Mouse (Mus musculus) B cell, adult (primary cell): Measurements from ENCODE around the gene Gm21834. TPM values are rescaled to one million over a fixed set of nuclear protein-coding genes. Genes with fewer than 3 reads are reported as not detected.

Experiments used
- total RNA-seq: library from RNA; stranded (reverse); gene quantifications from 4 replicates; pipeline ENCODE4 v1.2.4, GENCODE M21; 2023; ENCODE audit not compliant: inconsistent age

Gm21834 gene
- total RNA-seq = not detected in 4 replicates

DNA sequence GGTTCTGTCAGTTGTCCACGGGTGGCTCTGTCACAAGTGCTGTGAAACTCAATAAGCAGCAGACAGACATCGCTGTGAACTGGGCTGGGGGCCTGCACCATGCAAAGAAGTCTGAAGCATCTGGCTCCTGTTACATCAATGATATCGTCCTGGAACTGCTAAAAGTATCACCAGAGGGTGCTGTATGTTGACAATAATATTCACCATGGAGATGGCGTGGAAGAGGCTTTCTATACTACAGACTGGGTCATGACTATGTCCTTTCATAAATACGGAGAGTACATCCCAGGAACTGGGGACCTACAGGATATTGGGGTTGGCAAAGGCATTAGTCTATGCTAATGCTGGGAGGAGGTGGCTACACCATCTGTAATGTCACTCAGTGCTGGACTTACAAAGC is at the start of gene Gm21834:
Gm21834 (minus strand) TSS at position 101 of the 400 bp plus-strand sequence.

DNA sequence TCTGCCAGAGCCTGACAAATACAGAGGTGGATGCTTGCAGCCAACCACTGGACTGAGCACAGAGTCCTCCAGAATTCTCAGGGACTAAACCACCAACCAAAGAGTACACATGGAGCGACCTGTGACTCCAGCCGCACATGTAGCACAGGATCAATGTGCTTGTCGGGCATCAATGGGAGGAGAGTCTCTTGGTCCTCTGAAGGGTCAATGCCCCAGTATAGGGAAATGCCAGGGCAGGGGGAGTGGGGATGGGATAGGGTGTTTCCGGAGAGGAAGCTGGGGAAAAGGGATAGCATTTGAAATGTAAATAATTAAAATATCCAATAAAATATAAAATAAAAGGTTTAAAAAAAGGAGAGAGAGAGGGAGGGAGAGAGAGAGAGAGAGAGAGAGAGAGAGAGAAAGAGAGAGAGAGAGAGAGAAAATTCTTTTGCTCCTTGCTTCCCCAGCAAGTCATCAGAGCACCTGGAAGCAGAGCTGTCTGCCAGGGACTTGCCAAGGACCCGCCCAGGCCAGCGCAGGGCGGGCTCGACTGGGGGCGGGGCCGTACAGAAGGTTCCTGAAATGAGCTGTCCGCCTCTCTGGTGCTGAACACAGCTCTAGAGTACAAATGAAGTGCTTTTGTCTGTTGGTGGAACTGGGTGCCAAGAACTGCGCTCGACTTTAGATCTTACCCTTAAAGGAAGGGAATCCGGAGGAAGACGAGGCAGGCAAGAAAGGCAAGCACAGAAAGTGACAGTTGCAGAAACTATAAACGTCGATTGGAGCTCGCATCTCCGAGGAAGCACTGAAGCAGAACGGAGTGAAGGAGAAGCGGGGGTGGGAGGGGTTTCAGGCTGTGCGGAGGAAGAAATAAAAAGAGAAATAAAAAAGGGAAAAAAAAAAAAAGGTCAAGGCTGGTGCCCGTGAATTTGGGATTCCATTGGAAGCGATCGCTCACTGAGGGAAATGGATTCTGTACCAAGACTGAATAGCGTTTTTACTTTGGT is 26.9 kb upstream of the Gm21834 start, which contains the start of gene Cntnap5c:
Cntnap5c (plus strand) TSS at position 949 of the 989 bp plus-strand sequence.

Other genes with a start within 250 kb of the Gm21834 start
- gene Vmn2r120, start 196.7 kb downstream of the Gm21834 start, total RNA-seq = not detected in 4 replicates
- not detected in 4 replicates for gene Cntnap5c, start 27.4 kb upstream of the Gm21834 start, total RNA-seq